Mouse (Mus musculus): ENCODE measurements around the gene Tbcd. TPM values are rescaled to one million over a fixed set of nuclear protein-coding genes. Genes with fewer than 3 reads are reported as not detected.
"Not testable (repeated sequence)": the region's sequence is repeated elsewhere in the genome, so short reads cannot be mapped to it uniquely, and the experiment has no call there.

The Tbcd gene
- total and polyA plus RNA-seq, 2 experiments from 2014 or later, result 57.1 to 102 TPM

DNA sequence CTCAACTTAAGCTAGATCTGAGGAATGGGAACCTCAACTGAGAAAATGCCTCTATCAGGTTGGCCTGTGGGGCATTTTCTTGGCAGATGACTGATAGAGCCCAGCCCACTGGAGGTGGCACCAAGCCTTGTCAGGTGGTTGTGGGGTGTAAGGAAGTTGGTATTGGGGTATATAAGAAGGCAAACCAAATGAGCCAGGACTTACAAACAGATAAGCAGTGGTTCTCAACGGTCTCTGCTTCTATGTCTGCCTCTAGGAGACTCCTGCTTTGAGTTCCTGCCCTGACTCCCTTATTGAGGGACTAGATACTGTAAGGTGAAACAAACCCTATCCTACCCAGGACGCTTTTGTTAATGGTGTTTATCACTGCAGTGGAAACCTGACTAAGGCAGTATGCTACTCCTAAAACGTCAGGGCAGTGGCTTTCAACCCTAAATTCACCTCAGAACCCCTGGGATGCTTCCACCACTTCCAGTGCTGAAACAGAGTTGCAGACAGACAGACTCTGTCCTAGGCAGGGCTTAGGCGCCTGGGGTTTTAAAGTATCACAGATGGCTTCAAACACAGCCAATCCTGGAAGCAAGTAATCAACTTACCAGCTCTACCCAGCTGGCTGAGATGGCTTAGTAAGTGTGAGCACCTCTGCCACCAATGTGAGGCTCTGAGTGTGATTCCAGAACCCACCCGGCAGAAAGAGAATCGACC lies 204.2 kb downstream of the Tbcd start:
- ATAC-seq (no peak), DNase-seq (ENCODE audit: low spot score) (no peak)
- no peak overlapping the region for H3K27ac ChIP-seq
- H3K4me1 ChIP-seq (ENCODE audit: insufficient read depth, low read length), result no peaks in the 10 kb centered on the region
- H3K4me2 ChIP-seq (ENCODE audit: low read depth, low read length), result no peak overlapping the region
- no peaks in the 10 kb centered on the region for H3K27me3 ChIP-seq (ENCODE audit: insufficient read depth, low read length)
- H3K9ac ChIP-seq (replicated peaks; ENCODE audit: low read length), result no peak overlapping the region
- no peak overlapping the region for H3K4me3 ChIP-seq (ENCODE audit: low read length)
- H3K9me3 ChIP-seq (ENCODE audit: low read length), result no peaks in the 10 kb centered on the region
- TF ChIP-seq CTCF (IDR thresholded peaks at IDR 0.05; ENCODE audit: low read depth), result no peak
- WGBS, result 87% methylated on average over 6 of the region's 6 CpGs
- no peaks in the 10 kb centered on the region for H3K36me3 ChIP-seq (ENCODE audit: insufficient read depth, low read length)

DNA sequence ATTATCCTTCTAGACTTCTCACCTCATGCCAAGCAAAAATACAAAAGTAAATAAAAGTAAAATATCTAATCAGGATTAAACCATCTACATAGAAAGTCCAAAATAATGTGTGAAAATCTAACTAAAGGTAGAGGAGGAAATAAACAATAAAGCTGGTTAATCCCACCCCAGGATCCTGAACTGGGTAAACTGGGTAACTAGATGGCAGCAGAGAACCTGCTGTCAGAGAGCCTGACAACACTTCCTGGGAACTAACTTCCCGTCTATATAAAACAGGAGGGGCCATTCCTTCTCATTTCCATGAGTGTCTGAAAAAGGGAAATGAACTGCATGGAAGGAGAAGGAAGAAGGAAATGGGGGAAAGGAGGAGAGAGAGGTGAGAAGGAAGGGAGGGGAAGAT lies 206.4 kb downstream of the Tbcd start:
- H3K36me3 ChIP-seq (ENCODE audit: insufficient read depth, low read length), result no peaks in the 10 kb centered on the region
- ATAC-seq (no peak), DNase-seq (ENCODE audit: low spot score) (no peak)
- no peak overlapping the region for H3K9ac ChIP-seq (replicated peaks; ENCODE audit: low read length)
- no peaks in the 10 kb centered on the region for H3K27me3 ChIP-seq (ENCODE audit: insufficient read depth, low read length)
- H3K9me3 ChIP-seq (ENCODE audit: low read length), result no peaks in the 10 kb centered on the region
- 34% methylated on average over 1 of the region's 1 CpGs for WGBS
- no peak overlapping the region for H3K4me2 ChIP-seq (ENCODE audit: low read depth, low read length)
- H3K27ac ChIP-seq, result no peak overlapping the region
- peak; percentile 30 for TF ChIP-seq CTCF (IDR thresholded peaks at IDR 0.05; ENCODE audit: low read depth)
- H3K4me1 ChIP-seq (ENCODE audit: insufficient read depth, low read length), result no peaks in the 10 kb centered on the region
- H3K4me3 ChIP-seq (ENCODE audit: low read length), result no peak overlapping the region

DNA sequence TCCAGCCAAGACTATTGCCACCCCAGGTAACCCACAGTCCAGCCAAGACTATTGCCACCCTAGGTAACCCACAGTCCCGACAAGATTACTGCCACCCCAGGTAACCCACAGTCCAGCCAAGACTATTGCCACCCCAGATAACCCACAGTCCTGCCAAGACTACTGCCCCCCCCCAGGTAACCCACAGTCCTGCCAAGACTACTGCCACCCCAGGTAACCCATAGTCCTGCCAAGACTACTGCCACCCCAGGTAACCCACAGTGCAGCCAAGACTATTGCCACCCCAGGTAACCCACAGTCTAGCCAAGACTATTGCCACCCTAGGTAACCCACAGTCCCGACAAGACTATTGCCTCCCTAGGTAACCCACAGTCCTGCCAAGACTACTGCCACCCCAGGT lies 208.9 kb downstream of the Tbcd start:
- H3K27ac ChIP-seq; H3K4me3 ChIP-seq (ENCODE audit: low read length); H3K9me3 ChIP-seq (ENCODE audit: low read length); H3K4me2 ChIP-seq (ENCODE audit: low read depth, low read length); ATAC-seq; H3K36me3 ChIP-seq (ENCODE audit: insufficient read depth, low read length); H3K4me1 ChIP-seq (ENCODE audit: insufficient read depth, low read length); H3K27me3 ChIP-seq (ENCODE audit: insufficient read depth, low read length); DNase-seq (ENCODE audit: low spot score); H3K9ac ChIP-seq (replicated peaks; ENCODE audit: low read length): not testable (repeated sequence)
- WGBS, result 91% methylated on average over 2 of the region's 2 CpGs

DNA sequence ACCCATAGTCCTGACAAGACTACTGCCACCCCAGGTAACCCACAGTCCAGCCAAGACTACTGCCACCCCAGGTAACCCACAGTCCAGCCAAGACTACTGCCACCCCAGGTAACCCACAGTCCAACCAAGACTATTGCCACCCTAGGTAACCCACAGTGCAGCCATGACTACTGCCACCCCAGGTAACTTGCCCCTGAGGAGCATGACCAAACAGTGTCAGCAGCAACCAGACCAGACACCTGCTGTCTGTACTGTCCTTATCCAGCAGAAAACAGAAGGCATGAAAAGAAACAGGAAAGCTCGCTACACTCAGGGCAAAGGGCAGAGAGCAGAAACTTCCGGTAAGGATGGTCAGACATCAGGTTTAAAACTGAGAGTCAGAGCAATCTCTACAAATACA lies 209.4 kb downstream of the Tbcd start:
- Histone ChIP-seq H3K4me2 (ENCODE audit: low read depth, low read length) (no peak overlapping the region), H3K27ac (no peak overlapping the region), H3K9ac (replicated peaks; ENCODE audit: low read length) (no peak overlapping the region), H3K9me3 (ENCODE audit: low read length) (no peaks in the 10 kb centered on the region), H3K36me3 (ENCODE audit: insufficient read depth, low read length) (no peaks in the 10 kb centered on the region), H3K4me1 (ENCODE audit: insufficient read depth, low read length) (no peaks in the 10 kb centered on the region), H3K4me3 (ENCODE audit: low read length) (no peak overlapping the region), H3K27me3 (ENCODE audit: insufficient read depth, low read length) (no peaks in the 10 kb centered on the region)
- DNase-seq (ENCODE audit: low spot score) (no peak), ATAC-seq (no peak)
- TF ChIP-seq CTCF (IDR thresholded peaks at IDR 0.05; ENCODE audit: low read depth), result no peak
- WGBS, result 78% methylated on average over 2 of the region's 2 CpGs

Other genes starting within 250 kb of the Tbcd start
- 80.2 and 89.6 TPM in 2 replicates for gene Hexdc, start 247.5 kb upstream of the Tbcd start, total RNA-seq (2014; rRNA removed)
- 30.7 and 35.2 TPM in 2 replicates for gene Hexdc, start 247.5 kb upstream of the Tbcd start, polyA plus RNA-seq (2015; fragmentation: Nextera tagmentation; extraction: Ambion mirVana)
- 16.7 and 20.1 TPM in 2 replicates for gene Ogfod3, start 247.2 kb upstream of the Tbcd start, total RNA-seq (2014; rRNA removed)
- 34.8 and 35.3 TPM in 2 replicates for gene Ogfod3, start 247.2 kb upstream of the Tbcd start, polyA plus RNA-seq (2015; fragmentation: Nextera tagmentation; extraction: Ambion mirVana)
- gene Cybc1, start 222.6 kb upstream of the Tbcd start, total RNA-seq (2014; rRNA removed), result 20.6 and 25.6 TPM in 2 replicates
- 20.5 and 21.2 TPM in 2 replicates for gene Cybc1, start 222.6 kb upstream of the Tbcd start, polyA plus RNA-seq (2015; fragmentation: Nextera tagmentation; extraction: Ambion mirVana)
- gene Narf, start 214.7 kb upstream of the Tbcd start, total RNA-seq (2014; rRNA removed), result 108 and 137 TPM in 2 replicates
- gene Narf, start 214.7 kb upstream of the Tbcd start, polyA plus RNA-seq (2015; fragmentation: Nextera tagmentation; extraction: Ambion mirVana), result 34.3 and 36.2 TPM in 2 replicates
- gene Foxk2, start 192.0 kb upstream of the Tbcd start, total RNA-seq (2014; rRNA removed), result 89.7 and 95.1 TPM in 2 replicates
- gene Foxk2, start 192.0 kb upstream of the Tbcd start, polyA plus RNA-seq (2015; fragmentation: Nextera tagmentation; extraction: Ambion mirVana), result 11.4 and 12.8 TPM in 2 replicates
- 77.9 and 78.0 TPM in 2 replicates for gene Wdr45b, start 97.5 kb upstream of the Tbcd start, total RNA-seq (2014; rRNA removed)
- 84.9 and 88.7 TPM in 2 replicates for gene Wdr45b, start 97.5 kb upstream of the Tbcd start, polyA plus RNA-seq (2015; fragmentation: Nextera tagmentation; extraction: Ambion mirVana)
- gene Rab40b, start 63.7 kb upstream of the Tbcd start, total RNA-seq (2014; rRNA removed), result 7.6 and 11.4 TPM in 2 replicates
- gene Rab40b, start 63.7 kb upstream of the Tbcd start, polyA plus RNA-seq (2015; fragmentation: Nextera tagmentation; extraction: Ambion mirVana), result 8.9 and 9.9 TPM in 2 replicates
- gene Fn3krp, start 30.5 kb upstream of the Tbcd start, total RNA-seq (2014; rRNA removed), result 21.4 and 25.2 TPM in 2 replicates
- gene Fn3krp, start 30.5 kb upstream of the Tbcd start, polyA plus RNA-seq (2015; fragmentation: Nextera tagmentation; extraction: Ambion mirVana), result 8.4 and 8.6 TPM in 2 replicates
- gene Fn3k, start 17.0 kb upstream of the Tbcd start, total RNA-seq (2014; rRNA removed), result 4.5 and 13.4 TPM in 2 replicates
- gene Fn3k, start 17.0 kb upstream of the Tbcd start, polyA plus RNA-seq (2015; fragmentation: Nextera tagmentation; extraction: Ambion mirVana), result 5.4 and 6.0 TPM in 2 replicates
- 0.05 TPM in 1 of 2 replicates, not detected in the other for gene Zfp750, start 67.4 kb downstream of the Tbcd start, total RNA-seq (2014; rRNA removed)
- 0.18 and 0.21 TPM in 2 replicates for gene Zfp750, start 67.4 kb downstream of the Tbcd start, polyA plus RNA-seq (2015; fragmentation: Nextera tagmentation; extraction: Ambion mirVana)
- 9.6 and 11.0 TPM in 2 replicates for gene B3gntl1, start 221.2 kb downstream of the Tbcd start, total RNA-seq (2014; rRNA removed)
- gene B3gntl1, start 221.2 kb downstream of the Tbcd start, polyA plus RNA-seq (2015; fragmentation: Nextera tagmentation; extraction: Ambion mirVana), result 6.0 and 6.2 TPM in 2 replicates
- gene Metrnl, start 249.6 kb downstream of the Tbcd start, total RNA-seq (2014; rRNA removed), result 24.4 and 33.2 TPM in 2 replicates
- 17.0 and 19.5 TPM in 2 replicates for gene Metrnl, start 249.6 kb downstream of the Tbcd start, polyA plus RNA-seq (2015; fragmentation: Nextera tagmentation; extraction: Ambion mirVana)

Measured in hindbrain, postnatal 0 days (tissue).